Mouse (Mus musculus) left cerebral cortex, adult 11 months (tissue): ENCODE results near the gene Olfr628.
"Not testable (repeated sequence)": the region's sequence is repeated elsewhere in the genome, so short reads cannot be mapped to it uniquely, and the experiment has no call there.

Source experiments
- DNase-seq: peaks from one replicate; pipeline ENCODE4 v3.0.0; 2022; ENCODE audit warnings: low spot score

Olfr628 gene

DNA sequence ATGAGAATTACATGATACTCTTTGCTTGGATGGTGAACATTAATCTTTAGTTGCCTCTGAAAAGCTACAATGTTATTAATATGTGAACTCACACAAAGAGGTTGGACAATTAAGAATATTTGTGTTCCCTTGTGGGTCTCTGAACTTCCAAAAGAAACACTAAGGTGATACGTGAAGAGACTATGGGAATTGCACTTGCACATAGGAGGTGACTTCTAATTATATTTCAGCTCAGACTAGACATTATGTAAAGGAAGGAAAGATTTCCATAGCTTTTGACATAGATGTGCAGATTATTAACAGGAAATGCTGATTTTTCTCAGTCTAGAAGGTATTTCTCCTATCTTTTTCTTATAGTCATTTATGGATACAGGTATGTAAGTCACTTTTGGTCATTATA lies at the start of gene Olfr628:
Olfr628 (plus strand) TSS at position 301 of the 400 bp plus-strand sequence.
- DNase-seq: no peak

DNA sequence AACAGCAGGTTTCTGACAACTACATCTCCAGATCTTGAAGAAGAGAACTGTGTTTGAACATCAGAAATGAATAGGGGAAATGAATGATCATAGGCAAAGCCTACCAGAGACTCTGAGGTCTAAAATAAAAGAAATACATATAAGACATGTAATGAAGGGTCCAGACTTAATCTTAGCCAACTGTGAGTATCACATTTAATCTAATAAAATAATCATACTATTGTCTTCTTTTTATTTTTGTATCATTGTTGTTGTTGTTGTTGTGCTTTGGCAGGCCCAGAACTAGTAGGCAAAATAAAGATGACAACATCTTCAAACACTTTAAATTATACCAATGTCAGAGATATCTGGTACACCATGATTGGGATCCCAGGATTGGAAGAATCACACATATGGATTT lies 47.8 kb upstream of the Olfr628 start, which contains the start of gene Olfr625-ps1:
Olfr625-ps1 (plus strand) TSS at position 301 of the 400 bp plus-strand sequence.
- no peak for DNase-seq

DNA sequence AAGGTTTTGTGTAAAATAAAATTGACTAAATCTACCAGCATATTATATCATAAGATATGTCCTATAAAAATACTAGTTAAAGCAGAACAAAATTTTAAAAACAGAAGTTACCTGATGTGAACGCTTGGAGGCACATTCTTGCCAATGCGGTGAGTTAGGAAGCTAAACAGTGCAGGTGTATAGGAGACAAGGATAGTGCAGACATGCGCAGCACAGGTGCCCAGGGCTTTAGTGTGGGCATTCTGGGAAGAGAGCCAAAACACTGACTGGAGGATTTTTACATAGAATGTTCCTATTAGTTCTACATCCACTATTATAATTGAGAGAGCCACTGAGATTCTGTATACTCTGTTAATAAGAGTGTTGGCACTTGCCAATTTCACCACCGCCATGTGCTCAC lies 30.7 kb upstream of the Olfr628 start:
- DNase-seq: no peak

DNA sequence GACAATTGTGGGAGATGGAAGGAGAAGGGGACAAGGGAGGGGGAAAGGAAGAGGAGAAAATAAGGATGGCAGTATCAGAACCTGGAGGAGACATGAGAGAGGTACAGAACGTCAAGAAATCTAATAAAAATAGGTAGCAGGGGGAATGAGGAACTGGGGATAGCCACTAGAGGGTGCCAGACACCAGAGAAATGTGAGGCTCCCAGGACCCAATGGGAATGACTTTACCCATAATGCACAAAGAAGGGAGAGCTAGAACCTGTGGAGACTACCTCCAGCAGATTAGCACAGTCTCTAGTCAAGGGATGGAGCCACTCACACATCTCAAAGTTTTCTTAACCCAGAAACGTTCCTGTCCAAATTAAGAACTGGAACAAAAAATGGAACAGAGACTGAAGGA lies 18.1 kb upstream of the Olfr628 start:
- no peak for DNase-seq

DNA sequence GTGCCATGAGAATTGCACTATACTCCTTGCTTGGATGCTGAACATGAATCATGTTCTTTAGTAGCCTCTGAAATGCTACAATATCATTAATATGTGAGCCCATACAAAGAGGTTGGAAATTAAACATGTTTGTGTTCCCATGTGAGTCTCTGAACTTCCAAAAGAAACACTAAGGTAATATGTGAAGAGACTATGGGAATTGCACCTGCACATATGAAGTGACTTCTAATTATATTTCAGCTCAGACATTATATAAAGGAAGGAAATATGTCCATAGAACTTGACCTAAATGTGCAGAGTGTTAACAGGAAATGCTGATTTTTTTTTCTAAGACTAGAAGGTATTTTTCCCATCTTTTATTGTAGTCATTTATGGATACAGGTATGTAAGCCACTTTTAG lies 15.8 kb upstream of the Olfr628 start, which contains the start of gene Olfr243:
Olfr243 (plus strand) TSS at position 301 of the 400 bp plus-strand sequence.
- DNase-seq: no peak

DNA sequence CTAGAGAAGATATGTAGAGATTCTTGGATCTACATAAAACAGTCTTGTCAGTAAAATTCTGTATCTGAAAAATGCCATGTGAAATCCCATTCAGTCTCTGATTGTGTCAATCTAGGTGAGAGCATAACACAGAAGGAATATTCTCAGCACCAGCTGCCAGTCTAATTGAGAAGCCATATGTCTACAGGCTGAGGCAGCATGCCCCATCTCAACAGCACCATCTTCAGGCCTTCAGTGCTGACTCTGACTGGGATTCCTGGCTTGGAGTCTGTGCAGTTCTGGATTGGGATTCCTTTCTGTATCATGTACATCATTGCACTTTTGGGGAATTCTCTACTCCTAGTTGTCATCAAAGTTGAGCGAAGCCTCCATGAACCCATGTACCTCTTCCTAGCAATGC lies 13.8 kb upstream of the Olfr628 start:
- not testable (repeated sequence) for DNase-seq

DNA sequence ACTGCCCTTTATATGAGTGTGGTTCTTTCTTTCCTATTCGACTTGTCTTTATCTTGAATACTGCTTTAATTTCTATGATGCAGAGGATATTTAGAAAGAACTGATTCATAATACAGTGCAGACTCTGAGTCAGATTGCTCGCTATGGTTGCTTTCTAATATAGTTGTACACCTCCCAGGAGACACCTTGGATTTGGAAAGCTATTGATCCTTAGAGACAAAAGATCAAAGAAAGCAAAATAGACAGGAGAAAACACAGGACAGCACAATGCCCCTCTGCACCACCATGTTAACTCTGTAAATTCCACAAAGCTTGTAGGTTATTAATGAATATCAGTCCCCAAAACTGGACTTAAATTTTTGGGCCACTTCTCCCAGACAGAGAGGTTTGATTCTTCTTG lies 14.7 kb downstream of the Olfr628 start, which contains the start of gene Olfr629:
Olfr629 (minus strand) TSS at position 101 of the 400 bp plus-strand sequence.
- DNase-seq: no peak

DNA sequence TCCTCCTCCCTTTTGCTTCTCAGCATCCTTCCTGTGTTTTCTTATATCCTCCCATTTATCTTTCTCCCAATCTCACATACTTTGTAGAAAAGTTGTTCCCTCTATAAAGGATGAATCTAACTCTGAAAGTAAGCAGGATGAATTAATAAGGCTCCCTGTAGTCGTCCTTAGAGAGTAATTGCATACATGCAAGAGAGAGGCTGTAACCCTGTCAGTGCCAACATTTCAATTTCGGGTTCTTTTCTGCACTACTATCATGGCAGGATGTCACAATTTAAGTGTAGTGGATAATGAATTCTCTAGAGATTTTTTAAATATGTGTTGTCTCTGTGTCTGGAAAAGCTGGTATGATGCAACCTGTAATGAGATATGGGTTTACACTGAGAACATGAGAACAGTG lies 27.1 kb downstream of the Olfr628 start, which contains the start of gene Olfr630:
Olfr630 (minus strand) TSS at position 101 of the 400 bp plus-strand sequence.
- DNase-seq: no peak

DNA sequence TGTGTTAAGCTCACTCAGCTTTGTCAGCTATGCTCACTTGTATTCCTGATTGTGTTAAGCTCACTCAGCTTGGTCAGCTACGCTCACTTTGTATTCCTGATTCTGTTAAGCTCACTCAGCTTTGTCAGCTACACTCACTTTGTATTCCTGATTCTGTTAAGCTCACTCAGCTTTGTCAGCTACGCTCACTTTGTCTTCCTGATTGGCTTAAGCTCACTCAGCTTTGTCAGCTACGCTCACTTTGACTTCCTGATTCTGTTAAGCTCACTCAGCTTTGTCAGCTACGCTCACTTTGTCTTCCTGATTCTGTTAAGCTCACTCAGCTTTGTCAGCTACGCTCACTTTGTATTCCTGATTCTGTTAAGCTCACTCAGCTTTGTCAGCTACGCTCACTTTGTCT lies 32.0 kb downstream of the Olfr628 start:
- not testable (repeated sequence) for DNase-seq

DNA sequence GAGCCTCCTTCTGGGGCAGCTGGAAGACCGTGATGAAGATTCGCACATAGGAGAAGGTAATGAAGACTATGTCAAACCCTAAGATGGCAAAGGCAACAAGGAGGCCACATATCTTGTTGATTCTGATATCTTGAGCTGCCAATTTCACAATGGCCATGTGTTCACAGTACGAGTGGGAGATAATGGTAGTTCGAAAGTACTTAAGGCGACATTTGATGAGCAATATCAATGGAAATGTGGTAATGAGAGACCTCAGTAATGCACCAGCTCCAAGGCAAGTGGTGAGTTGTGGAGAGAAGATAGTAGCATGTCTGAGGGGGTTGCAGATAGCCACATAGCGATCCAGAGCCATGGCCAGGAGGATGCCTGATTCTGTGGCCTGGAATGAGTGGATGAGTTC lies 37.5 kb downstream of the Olfr628 start:
- not testable (repeated sequence) for DNase-seq

DNA sequence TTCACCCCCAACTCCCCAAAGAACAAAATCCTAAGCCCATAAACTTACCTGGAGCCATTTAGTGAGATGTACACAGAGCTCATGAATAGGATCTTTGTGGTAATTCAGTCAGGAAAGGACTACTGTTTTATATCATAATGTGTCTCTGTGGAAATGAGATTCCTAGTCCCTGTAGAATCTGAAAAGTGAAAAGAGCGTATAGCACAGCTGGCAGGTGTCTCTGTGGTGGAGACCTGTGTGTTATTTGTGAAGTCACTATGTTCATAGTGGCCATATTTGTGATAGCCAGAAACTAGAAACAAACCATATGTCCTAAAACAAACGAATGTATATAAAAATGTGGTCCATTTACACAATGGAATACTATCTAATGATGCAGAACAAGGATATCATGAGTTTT lies 41.3 kb downstream of the Olfr628 start, which contains the start of gene Olfr69:
Olfr69 (minus strand) TSS at position 101 of the 400 bp plus-strand sequence.
- no peak for DNase-seq

DNA sequence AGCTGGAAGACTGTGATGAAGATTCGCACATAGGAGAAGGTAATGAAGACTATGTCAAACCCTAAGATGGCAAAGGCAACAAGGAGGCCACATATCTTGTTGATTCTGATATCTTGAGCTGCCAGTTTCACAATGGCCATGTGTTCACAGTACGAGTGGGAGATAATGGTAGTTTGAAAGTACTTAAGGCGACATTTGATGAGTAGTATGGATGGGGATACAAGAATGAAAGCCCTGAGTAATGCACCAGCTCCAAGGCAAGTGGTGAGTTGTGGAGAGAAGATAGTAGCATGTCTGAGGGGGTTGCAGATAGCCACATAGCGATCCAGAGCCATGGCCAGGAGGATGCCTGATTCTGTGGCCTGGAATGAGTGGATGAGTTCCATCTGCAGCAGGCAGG lies 47.5 kb downstream of the Olfr628 start:
- DNase-seq: not testable (repeated sequence)

DNA sequence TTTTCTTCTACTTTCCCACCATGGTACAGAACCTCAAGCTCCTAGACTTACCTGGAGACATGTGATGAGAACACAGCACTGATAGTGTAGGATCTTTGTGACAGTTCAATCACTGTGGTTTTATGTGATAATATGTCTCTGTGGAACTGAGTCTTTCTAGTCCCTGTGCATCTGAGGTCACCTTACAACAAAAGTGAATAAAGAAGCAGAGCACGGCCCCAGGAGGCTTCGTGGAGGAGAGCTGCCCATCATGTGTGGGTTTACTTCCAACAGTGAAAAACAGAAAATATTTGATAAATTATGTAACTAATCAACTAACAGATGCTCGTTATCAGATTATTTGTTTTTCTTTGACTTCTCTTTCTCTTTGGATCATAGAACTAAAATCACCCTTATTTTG lies 49.4 kb downstream of the Olfr628 start, which contains the start of gene Olfr68:
Olfr68 (minus strand) TSS at position 101 of the 400 bp plus-strand sequence.
- DNase-seq: no peak
